Mouse (Mus musculus): ENCODE data around the gene Dnah8. TPM values are rescaled to one million over a fixed set of nuclear protein-coding genes. Genes with fewer than 3 reads are reported as not detected.
"Not testable (repeated sequence)": the region's sequence is repeated elsewhere in the genome, so short reads cannot be mapped to it uniquely, and the experiment has no call there.

Dnah8 gene
- polyA plus RNA-seq (2014; fragmentation: Nextera tagmentation; extraction: Ambion mirVana), result 3.0 TPM in 2 replicates

DNA sequence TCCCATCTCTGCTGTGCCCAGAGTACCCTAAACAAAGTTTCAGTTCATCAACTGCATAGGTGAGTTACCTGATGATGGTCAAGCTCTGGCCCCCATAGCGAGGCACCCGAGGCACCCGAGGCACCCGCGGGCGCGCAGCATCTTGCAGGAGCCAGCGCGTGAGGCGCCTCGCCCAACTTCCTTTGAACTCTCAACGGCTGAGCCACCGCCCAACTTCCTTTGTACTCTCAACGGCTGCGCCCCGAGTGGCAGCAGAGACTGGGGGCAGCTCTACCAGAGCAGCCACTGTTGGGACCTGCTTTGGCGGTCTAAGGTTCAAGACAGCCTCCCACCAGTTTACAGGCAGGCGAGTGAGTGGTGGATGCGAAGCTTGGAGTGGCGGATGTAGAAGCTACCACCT, at the start of gene Dnah8:
Dnah8 (plus strand) TSS at position 223 of the 400 bp plus-strand sequence.
- not testable (repeated sequence) for H3K4me3 ChIP-seq (ENCODE audit: low read depth, low read length); H3K9ac ChIP-seq (ENCODE audit: low read depth, low read length); H3K9me3 ChIP-seq (replicated peaks; ENCODE audit: control insufficient read depth, low read length); H3K36me3 ChIP-seq (ENCODE audit: control insufficient read depth, insufficient read depth, low read length); ATAC-seq (replicated peaks; ENCODE audit: insufficient number of reproducible peaks, low FRiP score, low TSS enrichment); H3K4me1 ChIP-seq (ENCODE audit: control insufficient read depth, insufficient read depth, low read length); H3K27ac ChIP-seq (ENCODE audit: low read depth, low read length); H3K27me3 ChIP-seq (ENCODE audit: control insufficient read depth, insufficient read depth, low read length); H3K4me2 ChIP-seq
- WGBS (ENCODE audit: insufficient replicate concordance), result no CpG with 5 or more reads among the region's 20 CpGs

DNA sequence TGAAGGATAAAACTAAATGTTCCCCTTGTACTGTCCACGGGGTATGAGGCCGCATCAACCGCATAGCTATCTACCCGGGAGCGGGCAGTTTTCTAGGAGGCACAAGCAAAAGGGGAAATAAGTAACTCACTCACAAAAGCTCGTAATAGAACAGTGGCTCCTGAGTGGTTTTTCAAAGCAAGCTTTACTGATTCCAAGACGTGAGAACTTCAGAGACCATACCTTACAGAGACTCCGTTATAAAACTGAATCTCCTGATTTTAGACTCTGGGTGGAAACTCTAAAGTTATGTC, 49.4 kb upstream of the Dnah8 start:
- H3K27ac ChIP-seq (ENCODE audit: low read depth, low read length), result peak overlapping the region; percentile 43; the same call in 1 of the 2 replicates
- no peak overlapping the region for H3K9ac ChIP-seq (ENCODE audit: low read depth, low read length)
- no peaks in the 10 kb centered on the region for H3K36me3 ChIP-seq (ENCODE audit: control insufficient read depth, insufficient read depth, low read length)
- 69% methylated on average over 8 of the region's 8 CpGs for WGBS (ENCODE audit: insufficient replicate concordance)
- H3K9me3 ChIP-seq (replicated peaks; ENCODE audit: control insufficient read depth, low read length), result no peaks in the 10 kb centered on the region
- ATAC-seq (replicated peaks; ENCODE audit: insufficient number of reproducible peaks, low FRiP score, low TSS enrichment), result no peak
- H3K4me1 ChIP-seq (ENCODE audit: control insufficient read depth, insufficient read depth, low read length), result peaks cover 20% of the 10 kb centered on the region
- H3K27me3 ChIP-seq (ENCODE audit: control insufficient read depth, insufficient read depth, low read length), result no peaks in the 10 kb centered on the region
- peak overlapping the region; percentile 88 for H3K4me2 ChIP-seq
- H3K4me3 ChIP-seq (ENCODE audit: low read depth, low read length), result peak overlapping the region; percentile 82

DNA sequence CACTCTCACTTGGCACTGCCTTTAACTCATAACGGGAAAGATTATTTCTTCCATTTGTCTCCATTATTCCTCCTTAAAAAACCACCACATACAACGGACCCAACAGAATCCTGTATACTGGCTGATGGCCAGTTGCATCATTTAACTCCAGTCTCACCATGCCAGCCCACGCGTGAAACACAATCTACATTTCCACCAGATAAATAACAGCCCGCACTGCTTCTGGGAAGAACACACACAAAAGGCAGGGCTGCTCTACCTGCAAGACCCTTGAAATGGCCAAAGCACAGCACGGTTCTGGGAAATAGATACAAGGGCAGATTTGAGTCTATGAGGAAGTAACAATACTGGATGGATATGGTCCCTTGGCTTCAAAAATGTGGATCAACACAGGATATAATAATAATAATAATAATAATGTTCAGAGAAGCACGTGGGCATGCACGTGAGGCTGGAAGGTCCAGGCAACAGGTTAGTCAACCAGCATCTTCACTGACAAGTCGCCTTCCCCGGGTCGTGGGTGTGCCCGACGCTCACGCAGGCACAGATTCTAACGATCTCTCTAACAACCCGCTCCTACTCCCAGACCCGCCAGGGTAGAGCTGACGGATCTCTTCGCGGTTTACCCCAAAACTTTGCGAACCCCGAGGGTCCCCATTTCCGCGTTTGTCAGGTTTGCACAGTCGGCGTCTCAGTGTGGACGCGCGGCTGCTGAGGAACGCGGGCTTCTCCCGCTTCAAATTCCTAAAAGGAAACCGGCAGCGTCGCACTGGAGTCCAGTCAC, 48.8 kb upstream of the Dnah8 start:
- Histone ChIP-seq H3K4me1 (ENCODE audit: control insufficient read depth, insufficient read depth, low read length) (peaks cover 20% of the 10 kb centered on the region), H3K9me3 (replicated peaks; ENCODE audit: control insufficient read depth, low read length) (no peaks in the 10 kb centered on the region), H3K9ac (ENCODE audit: low read depth, low read length) (peak overlapping the region; percentile 84), H3K36me3 (ENCODE audit: control insufficient read depth, insufficient read depth, low read length) (no peaks in the 10 kb centered on the region), H3K27ac (ENCODE audit: low read depth, low read length) (peak overlapping the region; percentile 87), H3K4me3 (ENCODE audit: low read depth, low read length) (peak overlapping the region; percentile 82), H3K27me3 (ENCODE audit: control insufficient read depth, insufficient read depth, low read length) (no peaks in the 10 kb centered on the region), H3K4me2 (peak overlapping the region; percentile 88)
- WGBS (ENCODE audit: insufficient replicate concordance), result 5% methylated on average over 35 of the region's 35 CpGs
- ATAC-seq (replicated peaks; ENCODE audit: insufficient number of reproducible peaks, low FRiP score, low TSS enrichment), result peak; percentile 19; the same call in 1 of the 2 replicates

DNA sequence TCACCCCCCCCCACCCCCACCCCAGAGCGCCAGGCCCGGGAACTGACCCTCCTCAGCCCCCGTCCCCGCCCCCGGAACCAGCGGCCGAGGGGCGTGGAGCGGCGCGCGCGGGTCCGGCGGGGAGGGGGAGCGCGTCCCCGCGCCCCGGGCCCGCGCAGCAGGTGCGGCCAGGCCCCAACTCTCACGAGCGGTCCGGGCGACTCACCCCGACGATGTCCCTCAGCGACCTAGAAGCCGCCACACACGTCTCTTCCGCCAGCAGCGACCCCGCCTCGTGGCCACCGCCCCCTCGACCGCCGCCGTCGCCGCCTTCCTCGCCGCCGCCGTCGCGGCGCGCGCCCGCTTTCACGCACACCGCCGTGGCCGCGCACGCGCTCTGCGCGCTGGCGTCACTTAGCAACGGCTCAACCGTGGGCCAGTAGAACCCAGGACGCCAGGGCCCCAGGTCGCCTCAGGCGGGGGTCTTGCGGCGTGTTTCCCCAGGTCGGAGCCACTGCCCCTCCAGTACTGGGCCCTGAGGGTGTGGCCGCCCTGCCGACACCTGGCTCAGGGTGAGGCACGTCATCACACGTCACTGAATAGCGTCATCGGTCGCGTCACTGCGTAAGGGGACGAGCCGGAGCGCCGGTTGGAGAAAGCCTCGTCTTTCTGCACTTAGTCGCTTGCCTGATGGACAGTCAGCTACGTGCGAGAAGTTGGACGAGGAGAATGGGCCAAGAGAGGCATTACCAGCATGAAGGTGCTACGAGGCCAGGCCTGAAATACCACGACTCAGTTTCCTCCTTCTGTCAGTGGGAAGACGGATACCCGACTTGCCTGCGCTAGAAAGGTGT, 48.0 kb upstream of the Dnah8 start, which contains the start of gene Btbd9:
Btbd9 (minus strand) TSS at position 548 of the 833 bp plus-strand sequence.
- peak; percentile 81 for ATAC-seq (replicated peaks; ENCODE audit: insufficient number of reproducible peaks, low FRiP score, low TSS enrichment)
- H3K27me3 ChIP-seq (ENCODE audit: control insufficient read depth, insufficient read depth, low read length), result no peaks in the 10 kb centered on the region
- no peaks in the 10 kb centered on the region for H3K36me3 ChIP-seq (ENCODE audit: control insufficient read depth, insufficient read depth, low read length)
- H3K4me1 ChIP-seq (ENCODE audit: control insufficient read depth, insufficient read depth, low read length), result peaks cover 17% of the 10 kb centered on the region
- peak within 1 kb of the TSS; percentile 84 for H3K9ac ChIP-seq (ENCODE audit: low read depth, low read length)
- under 1% methylated on average over 74 of the region's 94 CpGs for WGBS (ENCODE audit: insufficient replicate concordance)
- H3K9me3 ChIP-seq (replicated peaks; ENCODE audit: control insufficient read depth, low read length), result no peaks in the 10 kb centered on the region
- H3K4me2 ChIP-seq, result peak within 1 kb of the TSS; percentile 88
- H3K4me3 ChIP-seq (ENCODE audit: low read depth, low read length), result peak within 1 kb of the TSS; percentile 82
- peak within 1 kb of the TSS; percentile 87 for H3K27ac ChIP-seq (ENCODE audit: low read depth, low read length)

DNA sequence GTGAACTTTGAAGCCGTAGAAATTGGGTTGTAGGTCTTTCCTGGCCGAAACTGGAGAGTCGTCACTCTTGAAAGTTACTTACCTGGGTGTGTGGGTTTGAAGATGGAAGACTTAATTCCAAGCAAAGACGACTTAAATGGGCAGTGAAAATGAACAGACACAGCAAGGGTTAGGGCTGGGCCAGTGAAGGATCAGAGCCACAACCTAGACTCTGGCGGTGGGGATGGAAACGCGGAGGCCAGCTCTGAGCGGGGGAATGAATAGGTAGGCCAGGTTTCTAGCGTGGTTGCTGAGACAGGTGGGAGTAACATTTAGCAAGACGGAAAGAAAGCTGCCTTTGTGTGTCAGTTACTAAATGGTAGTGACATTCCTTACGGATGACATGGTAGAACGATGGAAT, 47.2 kb upstream of the Dnah8 start:
- 55% methylated on average over 12 of the region's 12 CpGs for WGBS (ENCODE audit: insufficient replicate concordance)
- H3K27ac ChIP-seq (ENCODE audit: low read depth, low read length), result no peak overlapping the region
- ATAC-seq (replicated peaks; ENCODE audit: insufficient number of reproducible peaks, low FRiP score, low TSS enrichment), result no peak

DNA sequence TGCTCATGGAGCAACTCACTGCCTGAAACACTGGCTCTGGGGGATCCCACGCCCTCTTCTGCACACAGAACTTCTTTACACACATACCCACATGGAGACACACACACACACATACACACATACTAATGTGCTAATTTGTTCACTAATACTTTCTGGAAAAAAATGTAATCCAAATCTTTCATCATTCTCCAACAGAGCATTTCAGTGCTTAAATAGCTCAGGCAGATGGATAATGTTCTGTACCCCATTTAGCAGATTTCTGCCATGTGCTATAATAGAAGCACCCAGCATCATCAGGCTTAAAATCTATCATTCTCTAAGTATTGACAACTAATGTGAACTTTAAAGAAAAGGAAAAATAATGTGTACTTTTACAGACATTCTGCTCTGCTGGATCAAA, 43.4 kb upstream of the Dnah8 start:
- H3K4me2 ChIP-seq, result no peak overlapping the region
- H3K4me1 ChIP-seq (ENCODE audit: control insufficient read depth, insufficient read depth, low read length), result peaks cover 7% of the 10 kb centered on the region
- ATAC-seq (replicated peaks; ENCODE audit: insufficient number of reproducible peaks, low FRiP score, low TSS enrichment), result no peak
- no peak overlapping the region for H3K9ac ChIP-seq (ENCODE audit: low read depth, low read length)
- 54% methylated on average over 1 of the region's 1 CpGs for WGBS (ENCODE audit: insufficient replicate concordance)
- no peaks in the 10 kb centered on the region for H3K36me3 ChIP-seq (ENCODE audit: control insufficient read depth, insufficient read depth, low read length)
- no peaks in the 10 kb centered on the region for H3K27me3 ChIP-seq (ENCODE audit: control insufficient read depth, insufficient read depth, low read length)
- no peak overlapping the region for H3K4me3 ChIP-seq (ENCODE audit: low read depth, low read length)
- no peak overlapping the region for H3K27ac ChIP-seq (ENCODE audit: low read depth, low read length)
- no peaks in the 10 kb centered on the region for H3K9me3 ChIP-seq (replicated peaks; ENCODE audit: control insufficient read depth, low read length)

More for the DNA sequence above, 47.2 kb upstream of the Dnah8 start:
- Histone ChIP-seq H3K4me2 (peak overlapping the region; percentile 88), H3K4me1 (ENCODE audit: control insufficient read depth, insufficient read depth, low read length) (peaks cover 17% of the 10 kb centered on the region), H3K4me3 (ENCODE audit: low read depth, low read length) (peak overlapping the region; percentile 82), H3K9ac (ENCODE audit: low read depth, low read length) (peak overlapping the region; percentile 84), H3K9me3 (replicated peaks; ENCODE audit: control insufficient read depth, low read length) (no peaks in the 10 kb centered on the region), H3K36me3 (ENCODE audit: control insufficient read depth, insufficient read depth, low read length) (no peaks in the 10 kb centered on the region), H3K27me3 (ENCODE audit: control insufficient read depth, insufficient read depth, low read length) (no peaks in the 10 kb centered on the region)

DNA sequence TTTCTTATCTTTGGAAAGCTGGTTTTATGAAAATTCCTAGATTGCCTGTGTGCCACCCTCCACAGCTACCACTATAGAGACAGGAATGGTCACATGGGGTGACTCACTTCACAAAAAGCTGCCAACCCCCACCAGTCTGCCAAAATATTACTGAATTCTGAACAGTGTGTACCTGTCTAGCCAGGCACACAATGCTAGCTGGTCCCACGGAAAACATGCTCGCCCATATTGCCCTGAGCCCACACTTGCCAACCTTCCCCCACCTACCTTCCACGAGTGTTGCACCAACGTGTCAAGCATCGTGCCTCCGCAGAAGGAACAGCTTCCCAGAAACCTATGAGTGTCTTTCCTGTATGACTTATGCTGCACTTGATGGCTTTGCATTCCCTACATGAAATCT, 43.0 kb upstream of the Dnah8 start:
- H3K9me3 ChIP-seq (replicated peaks; ENCODE audit: control insufficient read depth, low read length), result no peaks in the 10 kb centered on the region
- H3K36me3 ChIP-seq (ENCODE audit: control insufficient read depth, insufficient read depth, low read length), result no peaks in the 10 kb centered on the region
- no peak overlapping the region for H3K4me3 ChIP-seq (ENCODE audit: low read depth, low read length)

DNA sequence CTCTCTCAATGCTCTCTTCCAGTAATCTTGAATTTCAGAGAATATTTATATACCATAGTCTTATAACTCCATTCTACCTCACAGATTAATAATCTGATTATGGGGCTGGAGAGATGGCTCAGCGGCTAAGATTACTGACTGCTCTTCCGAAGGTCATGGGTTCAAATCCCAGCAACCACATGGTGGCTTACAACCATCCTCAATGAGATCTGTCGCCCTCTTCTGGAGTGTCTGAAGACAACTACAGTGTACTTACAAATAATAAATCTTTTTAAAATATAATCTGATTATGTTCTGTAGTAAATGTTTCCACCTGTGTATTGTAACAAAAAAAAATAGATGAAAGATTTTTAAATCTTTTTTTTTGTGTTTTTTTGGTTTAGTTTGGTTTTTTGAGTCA, 41.8 kb upstream of the Dnah8 start:
- Histone ChIP-seq H3K27ac (ENCODE audit: low read depth, low read length) (no peak overlapping the region), H3K27me3 (ENCODE audit: control insufficient read depth, insufficient read depth, low read length) (no peaks in the 10 kb centered on the region), H3K9me3 (replicated peaks; ENCODE audit: control insufficient read depth, low read length) (no peaks in the 10 kb centered on the region), H3K36me3 (ENCODE audit: control insufficient read depth, insufficient read depth, low read length) (no peaks in the 10 kb centered on the region), H3K4me2 (no peak overlapping the region), H3K4me3 (ENCODE audit: low read depth, low read length) (no peak overlapping the region), H3K4me1 (ENCODE audit: control insufficient read depth, insufficient read depth, low read length) (no peaks in the 10 kb centered on the region; the same call in 1 of the 2 replicates), H3K9ac (ENCODE audit: low read depth, low read length) (no peak overlapping the region)
- no peak for ATAC-seq (replicated peaks; ENCODE audit: insufficient number of reproducible peaks, low FRiP score, low TSS enrichment)
- WGBS (ENCODE audit: insufficient replicate concordance), result 75% methylated on average over 3 of the region's 3 CpGs

More for the DNA sequence above, 43.0 kb upstream of the Dnah8 start:
- H3K27me3 ChIP-seq (ENCODE audit: control insufficient read depth, insufficient read depth, low read length), result no peaks in the 10 kb centered on the region
- H3K27ac ChIP-seq (ENCODE audit: low read depth, low read length), result no peak overlapping the region
- H3K9ac ChIP-seq (ENCODE audit: low read depth, low read length), result no peak overlapping the region
- H3K4me1 ChIP-seq (ENCODE audit: control insufficient read depth, insufficient read depth, low read length), result peaks cover 7% of the 10 kb centered on the region
- 85% methylated on average over 6 of the region's 6 CpGs for WGBS (ENCODE audit: insufficient replicate concordance)
- no peak overlapping the region for H3K4me2 ChIP-seq
- ATAC-seq (replicated peaks; ENCODE audit: insufficient number of reproducible peaks, low FRiP score, low TSS enrichment), result no peak
